Mouse (Mus musculus) limb, embryonic 12.5 days (tissue): ENCODE measurements around the gene Kif5a. TPM values are rescaled to one million over a fixed set of nuclear protein-coding genes. Genes with fewer than 3 reads are reported as not detected.
A peak's percentile ranks its signal among the peaks of the same experiment; 100 is the strongest.

Source experiments
- ATAC-seq: fragments of 200-750 bp; cut with Nextera tagmentation; 2 replicates; pipeline ENCODE4 v1.8.0; 2017; ENCODE audit warnings: low read depth, moderate TSS enrichment; ENCODE audit not compliant: insufficient number of reproducible peaks, insufficient read depth, low FRiP score, low TSS enrichment
- H3K27ac ChIP-seq: fragments of 300-500 bp; sonication (generic); 2 replicates; pipeline ENCODE4 v1.5.1; 2016; ENCODE audit warnings: mild to moderate bottlenecking, moderate library complexity
- H3K27me3 ChIP-seq: fragments of 300-500 bp; sonication (generic); 2 replicates; pipeline ENCODE4 v1.6.1; 2016; ENCODE audit warnings: mild to moderate bottlenecking, moderate library complexity
- H3K36me3 ChIP-seq: fragments of 300-500 bp; sonication (generic); 2 replicates; pipeline ENCODE4 v1.6.1; 2016; ENCODE audit warnings: mild to moderate bottlenecking, moderate library complexity
- H3K4me1 ChIP-seq: fragments of 300-500 bp; sonication (generic); replicated peaks from 2 replicates; pipeline ENCODE4 v1.6.1; 2016
- H3K4me2 ChIP-seq: fragments of 300-500 bp; sonication (generic); 2 replicates; pipeline ENCODE4 v1.6.1; 2016; ENCODE audit warnings: mild to moderate bottlenecking, moderate library complexity
- H3K4me3 ChIP-seq: fragments of 300-500 bp; sonication (generic); replicated peaks from 2 replicates; pipeline ENCODE4 v1.5.1; 2016; ENCODE audit warnings: mild to moderate bottlenecking
- H3K9ac ChIP-seq: fragments of 300-500 bp; sonication (generic); replicated peaks from 2 replicates; pipeline ENCODE4 v1.6.1; 2016; ENCODE audit warnings: mild to moderate bottlenecking, moderate library complexity
- H3K9me3 ChIP-seq: fragments of 300-500 bp; sonication (generic); 2 replicates; pipeline ENCODE4 v1.6.1; 2016; ENCODE audit warnings: mild to moderate bottlenecking, moderate library complexity
- WGBS: fragments of 180-500 bp; shearing (Covaris S2); methylation state at CpG from one replicate; pipeline ENCODE4 v1.1.7; 2016; 5-methylcytosine and 5-hydroxymethylcytosine counted together
- polyA plus RNA-seq: library from polyadenylated mRNA; unstranded; fragments of >200 nt; fragmentation: Nextera tagmentation; extraction: Ambion mirVana; gene quantifications from 2 replicates; pipeline ENCODE4 v1.2.1, GENCODE M21; 2016

The Kif5a gene
- polyA plus RNA-seq, 1 experiment from 2014 or later = 5.6 TPM

- Histone ChIP-seq H3K36me3 (peaks cover 100% of the 10 kb centered on the region), H3K27ac (no peak overlapping the region), H3K9me3 (no peaks in the 10 kb centered on the region), H3K4me1 (no peaks in the 10 kb centered on the region), H3K4me3 (no peak overlapping the region), H3K27me3 (no peaks in the 10 kb centered on the region), H3K4me2 (no peak overlapping the region), H3K9ac (no peak overlapping the region)
- ATAC-seq = no peak
- 90% methylated on average over 2 of the region's 2 CpGs for WGBS
These were observed 16.6 kb upstream of the Kif5a start for GRCm38 (mm10) chr10:127279730-127280129.

- H3K27me3 ChIP-seq = no peaks in the 10 kb centered on the region
- H3K4me3 ChIP-seq = no peak overlapping the region
- 89% methylated on average over 11 of the region's 11 CpGs for WGBS
- ATAC-seq = no peak
- no peak overlapping the region for H3K4me2 ChIP-seq
- H3K36me3 ChIP-seq = peaks cover 95% of the 10 kb centered on the region
- H3K9me3 ChIP-seq = no peaks in the 10 kb centered on the region
- no peak overlapping the region for H3K9ac ChIP-seq
- H3K27ac ChIP-seq = no peak overlapping the region
- no peaks in the 10 kb centered on the region for H3K4me1 ChIP-seq
These were observed 11.3 kb upstream of the Kif5a start for GRCm38 (mm10) chr10:127274261-127275022.

- no peak for ATAC-seq
- peaks cover 9% of the 10 kb centered on the region for H3K4me1 ChIP-seq
- H3K27ac ChIP-seq = no peak overlapping the region
- H3K36me3 ChIP-seq = peaks cover 87% of the 10 kb centered on the region
- no peaks in the 10 kb centered on the region for H3K9me3 ChIP-seq
- WGBS = 86% methylated on average over 5 of the region's 5 CpGs
- H3K27me3 ChIP-seq = no peaks in the 10 kb centered on the region
- H3K4me2 ChIP-seq = no peak overlapping the region
- H3K9ac ChIP-seq = no peak overlapping the region
- H3K4me3 ChIP-seq = no peak overlapping the region
These were observed 9.2 kb upstream of the Kif5a start for GRCm38 (mm10) chr10:127272371-127272770.

- Histone ChIP-seq H3K36me3 (peaks cover 62% of the 10 kb centered on the region), H3K9me3 (no peaks in the 10 kb centered on the region), H3K9ac (no peak overlapping the region), H3K27me3 (peaks cover under 1% of the 10 kb centered on the region; the same call in 1 of the 2 replicates), H3K4me2 (no peak overlapping the region), H3K4me3 (no peak overlapping the region), H3K27ac (no peak overlapping the region), H3K4me1 (peaks cover 15% of the 10 kb centered on the region)
- WGBS = 85% methylated on average over 4 of the region's 4 CpGs
- no peak for ATAC-seq
These were observed 6.7 kb upstream of the Kif5a start for GRCm38 (mm10) chr10:127269884-127270283.

GRCm38 (mm10) chr10:127269036-127269435, 5.9 kb upstream of the Kif5a start:
- Histone ChIP-seq H3K4me1 (peaks cover 15% of the 10 kb centered on the region), H3K27ac (no peak overlapping the region), H3K9ac (no peak overlapping the region), H3K27me3 (peaks cover 9% of the 10 kb centered on the region), H3K4me2 (no peak overlapping the region), H3K4me3 (no peak overlapping the region), H3K36me3 (peaks cover 54% of the 10 kb centered on the region), H3K9me3 (no peaks in the 10 kb centered on the region)
- no peak for ATAC-seq
- WGBS = 82% methylated on average over 12 of the region's 12 CpGs

GRCm38 (mm10) chr10:127268401-127268800, 5.3 kb upstream of the Kif5a start:
- H3K4me3 ChIP-seq = no peak overlapping the region
- H3K4me2 ChIP-seq = no peak overlapping the region
- H3K27me3 ChIP-seq = peaks cover 13% of the 10 kb centered on the region
- no peak for ATAC-seq
- H3K9ac ChIP-seq = no peak overlapping the region
- WGBS = 85% methylated on average over 5 of the region's 5 CpGs
- no peak overlapping the region for H3K27ac ChIP-seq
- peaks cover 48% of the 10 kb centered on the region for H3K36me3 ChIP-seq
- H3K9me3 ChIP-seq = no peaks in the 10 kb centered on the region
- peaks cover 15% of the 10 kb centered on the region for H3K4me1 ChIP-seq

GRCm38 (mm10) chr10:127267318-127267717, 4.2 kb upstream of the Kif5a start:
- 71% methylated on average over 5 of the region's 5 CpGs for WGBS
- ATAC-seq = no peak
- Histone ChIP-seq H3K4me2 (peak overlapping the region; percentile 80), H3K4me1 (peaks cover 24% of the 10 kb centered on the region), H3K9me3 (no peaks in the 10 kb centered on the region), H3K27me3 (peaks cover 24% of the 10 kb centered on the region), H3K9ac (peak overlapping the region; percentile 95), H3K36me3 (peaks cover 37% of the 10 kb centered on the region), H3K27ac (no peak overlapping the region), H3K4me3 (peak overlapping the region; percentile 95)

GRCm38 (mm10) chr10:127266112-127267091, 3.3 kb upstream of the Kif5a start, which contains the start of gene Dctn2:
Gene Dctn2 (plus strand): TSS chr10:127266368.
- Histone ChIP-seq H3K9ac (peak within 1 kb of the TSS; percentile 95), H3K9me3 (no peaks in the 10 kb centered on the region), H3K4me3 (peak within 1 kb of the TSS; percentile 95), H3K4me2 (peak within 1 kb of the TSS; percentile 80), H3K27ac (peak within 1 kb of the TSS; percentile 83), H3K27me3 (peaks cover 33% of the 10 kb centered on the region), H3K4me1 (peaks cover 29% of the 10 kb centered on the region), H3K36me3 (peaks cover 28% of the 10 kb centered on the region)
- WGBS = under 1% methylated on average over 70 of the region's 70 CpGs
- peak; percentile 95 for ATAC-seq

- Histone ChIP-seq H3K4me3 (peak overlapping the region; percentile 95), H3K27me3 (peaks cover 39% of the 10 kb centered on the region), H3K4me1 (peaks cover 29% of the 10 kb centered on the region), H3K36me3 (peaks cover 21% of the 10 kb centered on the region), H3K27ac (no peak overlapping the region), H3K4me2 (peak overlapping the region; percentile 80), H3K9ac (no peak overlapping the region), H3K9me3 (no peaks in the 10 kb centered on the region)
- WGBS = 32% methylated on average over 4 of the region's 4 CpGs
- no peak; the same call in 1 of the 2 replicates for ATAC-seq
These were observed 2.6 kb upstream of the Kif5a start for GRCm38 (mm10) chr10:127265727-127266111.

- Histone ChIP-seq H3K9me3 (no peaks in the 10 kb centered on the region), H3K36me3 (peaks cover 14% of the 10 kb centered on the region), H3K4me2 (no peak overlapping the region), H3K9ac (no peak overlapping the region), H3K4me3 (no peak overlapping the region), H3K27me3 (peaks cover 42% of the 10 kb centered on the region), H3K27ac (no peak overlapping the region), H3K4me1 (peaks cover 29% of the 10 kb centered on the region)
- ATAC-seq = no peak
- WGBS = 71% methylated on average over 4 of the region's 4 CpGs
These were observed 1.8 kb upstream of the Kif5a start for GRCm38 (mm10) chr10:127264971-127265370.

- no peak overlapping the region for H3K9ac ChIP-seq
- no peak for ATAC-seq
- no peak overlapping the region for H3K27ac ChIP-seq
- no peak overlapping the region for H3K4me3 ChIP-seq
- peaks cover 42% of the 10 kb centered on the region for H3K27me3 ChIP-seq
- no peak overlapping the region for H3K4me2 ChIP-seq
- peaks cover 29% of the 10 kb centered on the region for H3K4me1 ChIP-seq
- no peaks in the 10 kb centered on the region for H3K9me3 ChIP-seq
- WGBS = 81% methylated on average over 8 of the region's 8 CpGs
- H3K36me3 ChIP-seq = peaks cover 12% of the 10 kb centered on the region
These were observed 1.2 kb upstream of the Kif5a start for GRCm38 (mm10) chr10:127264336-127264735.
